Mouse (Mus musculus) forebrain, embryonic 15.5 days (tissue): ENCODE data around the gene Aurkaip1. TPM values are rescaled to one million over a fixed set of nuclear protein-coding genes. Genes with fewer than 3 reads are reported as not detected.

Experiments used
- ATAC-seq: fragments of 200-750 bp; cut with Nextera tagmentation; replicated peaks from 2 replicates; pipeline ENCODE4 v1.8.0; 2017; ENCODE audit warnings: mild to moderate bottlenecking, moderate TSS enrichment, moderate library complexity
- H3K27ac ChIP-seq: fragments of 300-500 bp; sonication (generic); replicated peaks from 2 replicates; pipeline ENCODE4 v1.5.1; 2015; ENCODE audit warnings: mild to moderate bottlenecking, inconsistent platforms
- H3K27me3 ChIP-seq: fragments of 300-500 bp; sonication (generic); 2 replicates; pipeline ENCODE4 v1.6.1; 2015; ENCODE audit warnings: inconsistent platforms
- H3K36me3 ChIP-seq: fragments of 300-500 bp; sonication (generic); 2 replicates; pipeline ENCODE4 v1.6.1; 2015; ENCODE audit warnings: mild to moderate bottlenecking, inconsistent platforms
- H3K4me1 ChIP-seq: fragments of 300-500 bp; sonication (generic); 2 replicates; pipeline ENCODE4 v1.6.1; 2015; ENCODE audit warnings: inconsistent platforms
- H3K4me2 ChIP-seq: fragments of 300-500 bp; sonication (generic); replicated peaks from 2 replicates; pipeline ENCODE4 v1.6.1; 2015; ENCODE audit warnings: mild to moderate bottlenecking, inconsistent platforms
- H3K4me3 ChIP-seq: fragments of 300-500 bp; sonication (generic); 2 replicates; pipeline ENCODE4 v1.5.1; 2015; ENCODE audit warnings: mild to moderate bottlenecking, inconsistent platforms
- H3K9ac ChIP-seq: fragments of 300-500 bp; sonication (generic); replicated peaks from 2 replicates; pipeline ENCODE4 v1.6.1; 2015; ENCODE audit warnings: mild to moderate bottlenecking, inconsistent platforms
- H3K9me3 ChIP-seq: fragments of 300-500 bp; sonication (generic); 2 replicates; pipeline ENCODE4 v1.6.1; 2016; ENCODE audit warnings: inconsistent platforms
- WGBS: fragments of 180-500 bp; shearing (Covaris S2); methylation state at CpG from one replicate; pipeline ENCODE4 v1.1.7; 2015; ENCODE audit warnings: mixed read lengths; 5-methylcytosine and 5-hydroxymethylcytosine counted together
- microRNA-seq: library from miRNA; unstranded; fragments of <30 nt; microRNA quantifications from one replicate; pipeline ENCODE4, GENCODE M21; 2016
- polyA plus RNA-seq: library from polyadenylated mRNA; unstranded; fragments of >200 nt; fragmentation: Nextera tagmentation; extraction: Ambion mirVana; gene quantifications from 2 replicates; pipeline ENCODE4 v1.2.1, GENCODE M21; 2015

Gene Aurkaip1
- polyA plus RNA-seq, 1 experiment from 2014 or later: 127 TPM

DNA sequence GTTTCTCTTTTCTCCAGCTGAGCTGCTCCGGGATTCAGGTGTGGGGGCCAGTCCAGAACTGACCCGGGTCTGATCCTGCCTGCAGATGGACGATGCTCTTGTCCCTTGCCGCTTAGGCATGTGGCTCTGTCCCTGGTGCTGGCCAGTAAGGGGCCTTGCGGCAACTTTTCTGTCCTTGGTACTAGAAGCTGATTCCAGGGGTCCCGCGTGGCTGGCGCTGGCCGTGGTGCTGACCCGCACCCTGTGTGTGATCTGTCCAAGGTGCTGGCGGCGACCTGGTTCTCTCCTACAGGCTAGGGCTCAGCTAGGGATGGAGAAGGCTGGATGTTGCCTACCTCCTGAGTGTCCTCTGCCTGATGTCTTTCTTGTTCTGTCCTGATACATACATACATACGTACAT lies 28.2 kb downstream of the Aurkaip1 start:
- Histone ChIP-seq H3K27me3 (no peaks in the 10 kb centered on the region), H3K4me1 (no peaks in the 10 kb centered on the region), H3K36me3 (peaks cover 65% of the 10 kb centered on the region), H3K4me2 (no peak overlapping the region), H3K4me3 (no peak overlapping the region), H3K27ac (no peak overlapping the region), H3K9me3 (no peaks in the 10 kb centered on the region), H3K9ac (no peak overlapping the region)
- ATAC-seq: no peak
- WGBS: 33% methylated on average over 13 of the region's 13 CpGs

DNA sequence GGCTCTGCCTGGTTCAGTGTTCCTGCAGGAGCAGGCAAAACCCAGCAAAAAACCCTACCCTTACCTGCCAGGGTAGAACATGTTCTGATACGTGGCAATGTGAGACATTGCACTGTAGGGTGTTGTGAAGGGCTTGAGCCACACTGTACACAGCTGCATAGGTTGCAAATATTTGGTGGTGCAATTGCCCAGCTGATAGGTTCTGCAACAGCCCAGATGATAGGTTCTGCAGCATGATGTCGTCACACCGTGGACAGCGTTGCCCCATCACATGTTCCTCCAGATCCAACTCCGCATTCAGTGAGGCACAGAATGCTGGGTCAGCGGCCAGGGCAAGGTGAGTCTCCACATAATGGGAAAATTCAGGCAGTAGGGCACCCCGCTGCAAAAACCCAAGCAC lies 30.7 kb downstream of the Aurkaip1 start:
- Histone ChIP-seq H3K4me2 (no peak overlapping the region), H3K9me3 (no peaks in the 10 kb centered on the region), H3K4me1 (no peaks in the 10 kb centered on the region), H3K36me3 (peaks cover 63% of the 10 kb centered on the region), H3K27me3 (no peaks in the 10 kb centered on the region), H3K4me3 (no peak overlapping the region), H3K27ac (no peak overlapping the region), H3K9ac (no peak overlapping the region)
- ATAC-seq: no peak
- WGBS: 92% methylated on average over 7 of the region's 7 CpGs

DNA sequence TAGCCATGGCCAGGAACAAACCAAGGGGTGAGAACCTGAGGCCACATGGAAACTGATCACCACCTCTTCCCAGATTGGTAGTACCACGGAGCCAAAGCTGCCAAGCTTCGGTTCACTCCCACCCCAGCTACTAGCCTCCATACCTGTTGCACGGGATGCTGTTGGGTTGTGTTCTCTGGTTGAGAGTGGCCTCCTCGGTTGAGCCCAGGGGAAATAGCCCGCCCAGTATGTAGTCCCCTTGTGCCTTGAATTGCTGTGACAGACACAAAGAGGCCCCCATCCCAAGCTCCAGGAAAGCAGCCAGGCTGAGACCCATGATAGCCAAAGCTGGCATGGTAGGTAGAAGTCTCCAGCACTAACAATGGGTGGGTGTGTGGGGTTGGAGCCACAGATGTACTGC lies 31.9 kb downstream of the Aurkaip1 start, which contains the start of gene Tas1r3:
Tas1r3 (minus strand) TSS at position 362 of the 400 bp plus-strand sequence.
- H3K36me3 ChIP-seq: peaks cover 57% of the 10 kb centered on the region

DNA sequence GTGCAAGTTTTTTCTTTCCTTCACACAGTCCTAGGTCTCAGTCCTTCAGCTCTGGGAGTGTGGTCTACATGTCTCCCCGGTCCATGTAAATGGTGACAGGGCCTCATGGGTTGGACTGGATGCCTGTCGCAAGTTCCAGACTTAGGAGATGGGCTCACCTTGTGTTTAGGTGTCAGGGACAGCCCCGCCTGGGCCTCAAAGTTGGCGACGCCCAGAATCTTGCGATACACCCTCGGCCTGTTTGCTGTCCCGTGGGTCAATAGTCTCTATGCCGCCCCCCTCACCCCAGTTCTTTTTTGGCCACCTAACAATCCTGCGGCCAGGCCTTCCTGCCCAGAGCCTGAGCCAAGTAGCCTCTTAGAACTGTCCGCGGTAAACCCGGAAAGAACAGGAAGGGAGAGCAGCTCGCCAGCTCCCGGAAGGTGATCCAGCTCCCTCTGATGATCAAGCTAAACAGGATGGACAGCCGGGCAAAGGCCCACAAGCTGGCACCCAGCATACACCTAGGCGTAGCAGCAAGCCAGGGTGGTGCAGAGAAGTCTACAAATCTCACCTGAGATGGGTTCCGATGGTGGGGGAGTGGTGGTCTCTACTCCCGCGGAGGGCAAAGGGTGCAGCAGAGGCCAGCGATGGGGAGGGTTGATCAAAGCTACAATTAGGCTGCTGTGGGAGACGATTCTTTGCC lies 37.7 kb downstream of the Aurkaip1 start:
- Histone ChIP-seq H3K4me2 (peak overlapping the region; percentile 98), H3K36me3 (peaks cover 33% of the 10 kb centered on the region), H3K27ac (0 out of 2 replicates have a peak overlapping the region, but pooled peaks have one; percentile 71), H3K9ac (peak overlapping the region; percentile 87), H3K4me3 (peak overlapping the region; percentile 65), H3K4me1 (peaks cover 26% of the 10 kb centered on the region), H3K27me3 (no peaks in the 10 kb centered on the region), H3K9me3 (no peaks in the 10 kb centered on the region)
- 12% methylated on average over 22 of the region's 22 CpGs for WGBS
- ATAC-seq: peak; percentile 2; the same call in 1 of the 2 replicates

More for the DNA sequence above, 31.9 kb downstream of the Aurkaip1 start, which contains the start of gene Tas1r3:
- WGBS: 76% methylated on average over 5 of the region's 5 CpGs
- Histone ChIP-seq H3K4me3 (no peak within 1 kb of the TSS), H3K4me2 (no peak within 1 kb of the TSS), H3K4me1 (no peaks in the 10 kb centered on the region), H3K27ac (no peak within 1 kb of the TSS), H3K9me3 (no peaks in the 10 kb centered on the region), H3K27me3 (no peaks in the 10 kb centered on the region), H3K9ac (no peak within 1 kb of the TSS)
- no peak for ATAC-seq

- WGBS: under 1% methylated on average over 62 of the region's 63 CpGs
- H3K9me3 ChIP-seq: no peaks in the 10 kb centered on the region
- H3K9ac ChIP-seq: peak within 1 kb of the TSS; percentile 87
- ATAC-seq: peak; percentile 96
- H3K36me3 ChIP-seq: peaks cover 40% of the 10 kb centered on the region
- H3K4me1 ChIP-seq: peaks cover 26% of the 10 kb centered on the region
- peak within 1 kb of the TSS; percentile 98 for H3K4me2 ChIP-seq
- H3K27me3 ChIP-seq: no peaks in the 10 kb centered on the region
- peak within 1 kb of the TSS; percentile 71 for H3K27ac ChIP-seq
- peak within 1 kb of the TSS; percentile 65 for H3K4me3 ChIP-seq
These were observed 38.4 kb downstream of the Aurkaip1 start, which contains the start of the genes Cptp and Ints11 for GRCm38 (mm10) chr4:155869317-155870033. Gene Cptp (minus strand): TSS chr4:155869440. Gene Ints11 (plus strand): TSS chr4:155869546.

DNA sequence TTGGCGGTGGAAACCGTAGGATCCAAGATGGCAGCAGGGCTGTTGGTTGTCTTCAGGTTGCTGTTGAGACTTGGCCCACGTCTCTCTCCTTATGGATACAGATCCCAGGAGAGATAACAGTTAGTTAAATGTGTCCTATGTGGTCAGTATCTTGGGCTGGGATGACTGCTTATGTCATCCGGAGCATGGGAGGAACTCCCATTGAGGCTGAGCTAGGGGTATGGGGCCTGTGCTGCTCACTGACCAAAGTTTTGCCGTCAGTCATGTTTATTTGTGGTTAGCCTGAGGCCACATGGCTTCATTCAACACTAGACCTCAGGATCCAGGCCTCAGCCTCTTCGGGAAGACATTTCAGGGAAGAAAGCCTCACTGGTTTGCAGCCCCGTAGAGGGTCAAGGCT lies 40.3 kb downstream of the Aurkaip1 start:
- peaks cover 41% of the 10 kb centered on the region for H3K36me3 ChIP-seq
- no peak for ATAC-seq
- no peak overlapping the region for H3K4me3 ChIP-seq
- H3K27ac ChIP-seq: no peak overlapping the region
- H3K27me3 ChIP-seq: no peaks in the 10 kb centered on the region
- 95% methylated on average over 7 of the region's 7 CpGs for WGBS
- H3K4me1 ChIP-seq: peaks cover 26% of the 10 kb centered on the region
- no peak overlapping the region for H3K9ac ChIP-seq
- no peak overlapping the region for H3K4me2 ChIP-seq
- no peaks in the 10 kb centered on the region for H3K9me3 ChIP-seq

Small RNA genes within 50 kb of the gene (microRNA-seq; reads per million reads assigned to microRNA genes)
- not detected for gene Gm27743

Other genes with a start within 250 kb of the Aurkaip1 start
- 10.9 and 12.9 TPM in 2 replicates for gene Slc35e2, start 229.9 kb upstream of the Aurkaip1 start, polyA plus RNA-seq
- 60.8 and 63.5 TPM in 2 replicates for gene Cdk11b, start 206.4 kb upstream of the Aurkaip1 start, polyA plus RNA-seq
- not detected in 2 replicates for gene Gm10563, start 185.9 kb upstream of the Aurkaip1 start, polyA plus RNA-seq
- 2.3 and 2.6 TPM in 2 replicates for gene Mmp23, start 177.9 kb upstream of the Aurkaip1 start, polyA plus RNA-seq
- gene Mib2, start 162.1 kb upstream of the Aurkaip1 start, polyA plus RNA-seq: 51.6 and 52.1 TPM in 2 replicates
- 8.2 and 10.9 TPM in 2 replicates for gene Fndc10, start 136.9 kb upstream of the Aurkaip1 start, polyA plus RNA-seq
- 144 and 146 TPM in 2 replicates for gene Ssu72, start 126.5 kb upstream of the Aurkaip1 start, polyA plus RNA-seq
- gene Tmem240, start 96.5 kb upstream of the Aurkaip1 start, polyA plus RNA-seq: 10.4 TPM in 2 replicates
- 91.0 TPM in 2 replicates for gene Atad3a, start 70.2 kb upstream of the Aurkaip1 start, polyA plus RNA-seq
- 21.8 and 22.6 TPM in 2 replicates for gene Vwa1, start 56.6 kb upstream of the Aurkaip1 start, polyA plus RNA-seq
- gene Tmem88b, start 45.4 kb upstream of the Aurkaip1 start, polyA plus RNA-seq: 0.29 and 0.60 TPM in 2 replicates
- gene Ankrd65, start 40.8 kb upstream of the Aurkaip1 start, polyA plus RNA-seq: not detected in 2 replicates
- 228 and 244 TPM in 2 replicates for gene Mrpl20, start 28.4 kb upstream of the Aurkaip1 start, polyA plus RNA-seq
- gene Ccnl2, start 18.8 kb upstream of the Aurkaip1 start, polyA plus RNA-seq: 172 and 173 TPM in 2 replicates
- 15.0 and 19.0 TPM in 2 replicates for gene Mxra8, start 8.4 kb downstream of the Aurkaip1 start, polyA plus RNA-seq
- gene Dvl1, start 16.1 kb downstream of the Aurkaip1 start, polyA plus RNA-seq: 10.6 and 23.1 TPM in 2 replicates
- gene Tas1r3, start 32.1 kb downstream of the Aurkaip1 start, polyA plus RNA-seq: 0.64 and 0.73 TPM in 2 replicates
- 20.5 and 22.9 TPM in 2 replicates for gene Cptp, start 38.2 kb downstream of the Aurkaip1 start, polyA plus RNA-seq
- 90.6 and 99.9 TPM in 2 replicates for gene Ints11, start 38.3 kb downstream of the Aurkaip1 start, polyA plus RNA-seq
- 61.5 and 64.8 TPM in 2 replicates for gene Pusl1, start 60.5 kb downstream of the Aurkaip1 start, polyA plus RNA-seq
- 82.2 and 84.5 TPM in 2 replicates for gene Acap3, start 60.5 kb downstream of the Aurkaip1 start, polyA plus RNA-seq
- gene Ube2j2, start 112.6 kb downstream of the Aurkaip1 start, polyA plus RNA-seq: 123 and 127 TPM in 2 replicates
- 7.4 and 9.0 TPM in 2 replicates for gene C1qtnf12, start 131.0 kb downstream of the Aurkaip1 start, polyA plus RNA-seq
- gene B3galt6, start 161.4 kb downstream of the Aurkaip1 start, polyA plus RNA-seq: 27.8 and 30.2 TPM in 2 replicates
- gene Sdf4, start 161.6 kb downstream of the Aurkaip1 start, polyA plus RNA-seq: 114 and 117 TPM in 2 replicates
- gene Tnfrsf4, start 182.6 kb downstream of the Aurkaip1 start, polyA plus RNA-seq: 0.83 and 0.95 TPM in 2 replicates
- 0.66 and 1.5 TPM in 2 replicates for gene Tnfrsf18, start 194.9 kb downstream of the Aurkaip1 start, polyA plus RNA-seq
- gene Ttll10, start 228.1 kb downstream of the Aurkaip1 start, polyA plus RNA-seq: not detected in 2 replicates